Mouse (Mus musculus) embryo, embryonic 10 days (tissue): ENCODE data around the gene Tfap2b.

Source experiments
- DNase-seq: peaks from one replicate; pipeline ENCODE4 v3.0.0-alpha.2; 2015; ENCODE audit warnings: low spot score

Gene Tfap2b

DNA sequence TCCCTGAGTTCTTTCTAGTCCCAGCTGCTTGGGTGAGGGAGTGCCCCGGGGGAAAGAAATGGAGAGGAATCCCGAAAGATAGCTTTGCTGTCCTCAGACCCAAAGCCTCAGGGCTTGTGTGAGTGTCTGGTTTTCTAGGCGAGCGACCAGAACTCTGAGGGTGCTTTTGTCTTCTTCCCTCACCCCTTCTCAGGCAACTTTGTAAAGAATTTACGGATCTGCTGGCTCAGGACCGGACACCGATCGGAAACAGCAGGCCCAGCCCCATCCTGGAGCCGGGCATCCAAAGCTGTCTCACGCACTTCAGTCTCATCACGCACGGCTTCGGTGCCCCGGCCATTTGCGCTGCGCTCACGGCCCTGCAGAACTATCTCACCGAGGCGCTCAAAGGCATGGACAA lies 25.1 kb downstream of the Tfap2b start:
- DNase-seq, result no peak

DNA sequence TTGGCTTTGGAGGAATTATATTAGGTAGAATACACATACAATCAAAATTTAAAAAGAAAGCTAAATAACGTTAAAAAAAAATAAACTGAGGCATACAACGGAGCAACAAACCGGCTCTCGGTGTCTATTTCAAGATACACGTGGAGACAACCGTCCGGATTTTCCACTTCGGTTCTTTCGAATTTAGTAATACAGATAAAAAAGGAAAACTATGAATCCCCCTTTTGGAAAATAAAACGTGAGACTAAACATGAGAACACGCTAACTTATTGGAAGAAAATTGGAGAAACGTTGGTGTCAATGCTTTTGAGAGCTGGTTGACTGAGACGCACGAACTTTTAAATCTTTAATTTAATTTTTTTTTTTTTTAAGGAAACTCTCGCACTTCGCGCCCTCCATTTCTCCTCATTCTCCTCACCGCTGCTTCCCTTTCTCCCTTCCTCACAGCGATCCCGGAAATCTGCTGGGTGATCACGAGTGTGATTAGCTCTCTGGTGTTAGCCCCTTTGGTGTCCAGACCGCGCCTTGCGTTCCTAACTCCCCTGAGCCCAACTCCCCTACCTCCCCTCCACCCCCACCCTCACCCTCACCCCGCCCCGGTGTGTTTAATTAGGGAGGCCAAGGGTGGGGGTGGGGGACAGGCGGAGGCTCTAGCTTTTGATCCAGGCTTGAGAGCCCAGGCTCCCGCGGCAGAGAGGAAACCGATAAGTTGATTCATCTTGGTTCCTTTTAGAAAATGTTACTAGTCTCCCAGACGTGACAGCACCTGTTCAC lies 25.9 kb downstream of the Tfap2b start:
- DNase-seq, result peak; percentile 56

DNA sequence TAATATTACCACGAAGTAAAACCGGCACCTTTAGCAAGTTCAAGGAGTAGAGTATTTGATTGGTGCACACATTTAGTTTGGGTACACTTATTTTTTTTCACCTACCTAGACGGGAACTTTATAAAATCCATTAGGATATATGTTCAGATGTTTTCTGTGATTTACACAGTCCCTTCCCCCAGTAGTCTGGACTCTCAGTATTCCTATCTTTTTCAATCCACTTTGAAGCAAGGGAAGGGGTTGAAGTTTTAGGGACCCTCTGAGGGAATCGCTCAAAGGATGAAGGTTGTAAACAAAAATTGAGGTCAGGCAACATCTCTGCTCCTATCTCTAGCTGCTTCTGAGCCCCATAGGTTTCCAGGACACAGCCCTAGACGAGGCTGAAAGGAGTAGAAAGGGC lies 27.3 kb downstream of the Tfap2b start:
- DNase-seq, result no peak

DNA sequence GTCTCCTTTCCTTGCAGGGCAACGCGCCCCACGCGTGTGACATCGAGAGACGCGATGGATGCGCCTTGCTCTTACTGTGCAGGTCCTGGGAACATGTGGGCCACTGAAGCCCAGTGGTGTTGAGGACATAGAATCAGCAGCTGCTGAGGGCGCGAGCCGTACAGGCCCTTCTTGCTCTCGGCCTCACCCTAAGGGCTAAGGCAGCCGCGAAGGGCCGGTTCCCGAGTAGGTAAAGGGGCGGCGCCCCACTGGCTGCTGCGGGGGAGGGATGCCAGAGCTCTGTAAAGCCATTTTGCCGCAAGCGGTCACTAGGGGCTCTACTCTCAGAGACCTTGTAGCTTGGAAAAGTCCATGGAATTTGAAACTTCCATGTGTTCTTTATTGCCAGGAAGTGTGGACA lies 27.9 kb downstream of the Tfap2b start:
- peak; percentile 57 for DNase-seq

DNA sequence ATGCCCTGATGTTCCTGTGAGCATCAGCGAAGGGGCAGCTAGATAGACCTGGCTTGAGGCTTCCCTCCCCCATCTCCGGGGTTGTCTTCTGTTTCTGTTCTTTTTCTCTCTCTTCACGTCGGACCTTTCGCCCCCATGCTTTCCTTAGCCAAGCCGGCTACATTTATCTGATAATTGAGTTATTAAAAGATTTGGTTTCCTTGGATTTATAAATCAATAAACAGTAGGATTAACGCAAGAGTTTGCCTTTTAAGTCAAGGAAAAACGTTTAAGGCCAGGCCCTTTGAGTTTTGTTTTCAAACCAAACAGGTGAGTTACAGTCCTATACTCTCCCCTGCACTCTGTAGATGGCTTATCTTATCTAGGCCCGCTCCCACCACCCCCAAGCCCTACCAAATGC lies 28.3 kb downstream of the Tfap2b start:
- no peak for DNase-seq

DNA sequence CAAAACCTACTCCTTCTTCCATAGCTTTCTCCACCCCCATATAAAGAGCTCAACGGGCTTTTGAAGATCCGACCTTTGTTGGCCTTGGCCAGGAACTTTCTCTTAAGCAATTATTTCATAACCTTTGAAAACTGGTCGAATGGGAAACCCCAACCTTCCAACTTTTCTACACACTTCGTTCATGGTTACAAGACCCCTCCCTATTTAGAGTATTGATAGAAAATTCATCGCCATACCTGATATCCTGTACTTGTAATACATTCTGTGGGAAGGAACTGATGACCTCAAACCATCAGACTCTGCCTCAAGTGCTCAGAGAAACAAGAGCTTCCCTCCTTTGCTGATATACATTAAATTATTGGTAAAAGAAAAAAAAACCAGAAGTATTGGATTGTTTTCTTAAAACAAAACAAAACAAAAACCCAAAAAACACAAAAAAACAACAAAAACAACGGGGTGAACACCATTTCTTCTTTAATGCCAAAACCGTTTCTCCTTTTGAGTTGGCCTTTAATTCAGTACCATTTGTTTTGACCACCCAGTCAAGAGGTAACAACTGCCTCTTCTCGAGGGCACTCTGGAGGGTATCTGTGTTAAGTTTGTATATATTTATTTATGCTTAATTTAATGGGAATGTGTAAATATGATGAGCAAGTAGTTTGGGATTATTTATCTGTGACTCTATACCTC lies 29.2 kb downstream of the Tfap2b start:
- no peak for DNase-seq

DNA sequence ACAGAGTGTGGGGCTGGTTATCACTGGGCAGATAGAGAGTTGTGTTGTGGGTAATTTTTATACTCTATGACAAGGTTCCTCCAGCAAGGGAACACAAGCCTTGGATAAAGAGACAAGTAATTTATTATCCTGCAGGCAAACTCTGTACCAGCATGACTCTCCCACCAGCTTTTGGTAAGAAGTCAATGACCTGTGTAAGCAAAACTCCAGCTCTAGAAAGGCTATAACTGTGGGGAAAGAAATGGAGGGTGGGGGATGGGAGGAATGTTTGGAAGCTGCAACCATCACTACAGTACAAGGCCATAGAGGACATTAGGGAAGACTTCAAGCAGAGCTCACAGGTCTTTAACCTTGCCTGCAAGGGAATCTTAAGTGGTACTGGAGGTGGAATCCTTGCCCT lies 31.3 kb downstream of the Tfap2b start:
- DNase-seq, result no peak

DNA sequence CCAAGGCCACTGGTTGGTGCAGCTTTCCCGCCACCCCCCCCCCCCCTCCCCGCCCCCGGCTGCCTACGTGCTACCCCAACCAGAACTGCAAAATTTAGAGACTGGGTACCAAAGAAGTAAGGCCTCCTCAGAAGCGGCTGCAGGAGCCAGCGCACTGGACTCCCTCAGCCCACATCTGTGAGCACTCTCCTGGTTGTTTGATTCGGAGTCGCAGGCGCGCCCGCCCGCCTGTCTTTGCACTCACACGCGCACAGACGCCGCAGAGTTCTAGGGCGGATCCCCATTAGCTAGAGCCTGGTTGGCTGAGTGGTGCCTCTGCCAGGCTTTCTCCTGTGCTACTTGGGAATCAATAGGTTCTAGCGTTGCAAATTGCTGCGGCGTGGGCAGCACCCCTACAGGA lies 32.6 kb downstream of the Tfap2b start:
- peak; percentile 81 for DNase-seq

DNA sequence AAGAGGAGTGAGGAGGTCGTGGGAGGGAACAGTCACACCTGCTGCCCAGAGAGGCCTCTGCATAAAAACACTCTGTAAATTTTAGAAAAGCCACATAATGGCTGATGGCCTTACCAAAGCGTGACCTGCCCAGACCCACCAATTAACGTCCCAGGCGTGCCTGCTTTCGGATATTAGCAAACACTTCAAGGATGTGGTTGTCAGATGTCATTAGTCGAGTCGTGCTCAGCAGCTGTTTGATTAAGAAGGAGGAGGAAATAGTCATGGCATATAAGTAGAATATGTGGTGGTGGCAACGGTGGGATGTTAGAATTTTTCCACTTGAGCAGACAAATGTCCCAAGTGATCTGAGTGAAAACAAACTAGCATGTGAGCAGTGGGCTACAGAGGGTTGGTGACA lies 33.3 kb downstream of the Tfap2b start:
- no peak for DNase-seq

DNA sequence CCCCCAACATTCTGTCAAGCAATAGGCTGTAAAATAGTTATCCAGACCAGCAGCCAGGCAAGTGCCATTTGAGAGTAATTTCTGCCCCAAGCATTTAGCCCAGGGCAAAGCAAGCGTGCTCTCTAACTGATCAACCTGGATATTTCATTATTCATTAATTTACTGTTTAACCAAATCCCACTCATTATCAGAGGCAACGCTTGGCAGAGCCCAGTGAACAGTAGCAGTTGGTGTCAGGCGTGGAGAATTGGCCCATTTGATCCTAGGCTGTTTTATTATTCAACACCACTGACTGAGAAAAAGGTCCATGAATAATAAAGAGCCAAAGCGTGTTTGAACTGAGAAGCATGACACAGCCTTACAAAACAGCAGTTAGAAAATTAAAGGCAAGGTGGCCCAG lies 36.3 kb downstream of the Tfap2b start:
- peak; percentile 42 for DNase-seq

DNA sequence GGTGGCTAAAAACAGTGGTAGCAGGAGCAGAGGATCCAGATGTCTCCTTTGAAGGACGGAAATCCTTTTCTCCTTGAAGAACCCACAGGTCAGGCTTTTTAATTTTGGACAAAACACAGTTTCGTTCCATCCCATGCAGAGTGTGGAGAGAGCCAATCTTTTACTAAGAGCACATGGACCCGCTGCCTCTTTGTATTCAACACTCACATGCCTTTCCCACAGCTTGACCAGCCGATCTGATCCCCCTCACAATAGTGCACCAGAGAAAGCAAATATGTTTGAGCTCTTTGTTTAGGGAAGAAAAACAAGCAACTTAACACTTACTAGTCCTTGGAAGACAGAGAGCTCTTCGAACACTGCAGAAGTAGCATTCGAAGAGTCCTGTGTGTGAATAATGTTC lies 42.6 kb downstream of the Tfap2b start:
- DNase-seq, result peak; percentile 14

DNA sequence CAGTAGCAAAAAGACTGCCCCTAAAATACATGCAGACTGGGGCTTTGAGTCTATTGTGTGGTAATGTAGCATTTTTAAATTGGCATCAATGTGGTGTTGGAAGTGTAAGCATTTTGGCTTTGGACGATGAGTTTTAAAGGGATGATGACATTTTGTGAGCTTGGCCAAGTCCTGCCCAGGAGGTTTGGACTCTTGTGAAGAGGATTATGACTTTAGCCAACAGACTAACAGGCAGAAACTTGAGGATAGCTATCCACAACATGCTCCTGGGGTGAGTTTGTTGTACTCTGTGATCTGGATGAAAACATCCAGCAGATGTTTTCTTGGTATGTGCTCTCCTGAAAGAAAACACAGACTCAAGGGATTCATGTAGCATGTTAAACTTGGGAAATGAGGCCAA lies 60.9 kb downstream of the Tfap2b start:
- DNase-seq, result no peak
